Mouse (Mus musculus) adrenal gland, postnatal 10 days (tissue): ENCODE measurements around the gene St7. TPM values are rescaled to one million over a fixed set of nuclear protein-coding genes. Genes with fewer than 3 reads are reported as not detected.

ENCODE experiments used
- DNase-seq: peaks from one replicate; pipeline ENCODE4 v3.0.0; 2021; ENCODE audit warnings: mixed read lengths
- total RNA-seq, 2 experiments: library from RNA; stranded (reverse); gene quantifications; 2 replicates each; pipeline ENCODE4 v1.2.3; 2021

Gene St7
- total RNA-seq, 2 experiments from 2014 or later = 18.2 to 21.6 TPM

DNA sequence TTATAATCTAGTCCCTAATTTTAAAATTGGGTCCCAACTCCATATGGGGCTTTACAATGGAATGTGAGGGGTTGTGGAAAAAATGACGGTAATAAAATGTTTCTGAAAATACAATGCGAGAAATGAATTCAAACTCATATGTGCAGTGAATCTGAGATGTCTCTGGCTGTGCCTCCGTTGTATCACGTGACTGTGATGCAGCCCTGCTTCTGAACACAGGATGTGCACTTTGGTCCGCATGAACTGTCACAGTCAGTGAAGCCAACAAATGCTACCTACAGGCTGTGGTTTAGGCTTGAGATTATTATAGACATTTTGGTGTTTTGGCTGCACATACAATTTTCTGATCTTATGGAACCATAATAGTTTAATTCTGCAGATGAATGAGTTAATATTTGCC is 256.4 kb downstream of the St7 start:
- no peak for DNase-seq

DNA sequence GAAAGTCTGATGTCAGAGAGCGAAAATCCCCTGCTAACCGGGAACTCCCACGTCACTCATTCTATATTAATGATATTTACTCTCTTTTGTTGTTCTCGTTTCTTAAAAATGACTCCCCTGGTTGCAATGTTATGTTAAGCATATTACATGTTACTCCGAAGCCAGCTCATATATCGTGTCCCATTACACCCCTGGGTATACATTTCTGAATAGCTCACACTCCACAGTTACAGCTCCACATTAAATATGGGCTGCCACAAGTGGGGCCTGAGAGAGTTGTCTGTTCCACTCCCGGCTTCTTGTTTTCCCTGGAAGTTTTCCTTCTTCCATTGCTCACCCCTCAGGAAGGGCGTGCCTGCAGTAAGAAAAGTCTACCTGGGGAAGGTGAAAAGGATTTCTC is 259.0 kb downstream of the St7 start:
- DNase-seq = no peak

DNA sequence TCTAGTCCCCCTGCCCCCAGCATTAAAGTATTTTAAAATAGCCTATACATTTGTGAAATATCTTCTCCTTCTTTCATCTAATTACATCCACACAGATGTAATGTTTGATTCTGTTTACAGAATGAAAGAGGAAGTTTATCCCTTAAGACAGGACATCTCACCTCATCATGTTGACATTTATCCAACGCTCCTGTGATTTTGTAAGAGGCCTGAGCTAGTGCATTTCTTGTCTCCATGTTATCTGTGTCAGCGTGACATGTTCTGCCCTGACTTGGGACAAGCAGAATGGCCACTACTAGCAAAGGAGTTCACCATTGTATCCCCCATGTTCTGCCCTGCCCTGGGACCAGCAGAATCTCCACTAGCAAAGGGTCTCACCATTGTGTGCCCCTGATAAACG is 270.7 kb downstream of the St7 start:
- no peak for DNase-seq

DNA sequence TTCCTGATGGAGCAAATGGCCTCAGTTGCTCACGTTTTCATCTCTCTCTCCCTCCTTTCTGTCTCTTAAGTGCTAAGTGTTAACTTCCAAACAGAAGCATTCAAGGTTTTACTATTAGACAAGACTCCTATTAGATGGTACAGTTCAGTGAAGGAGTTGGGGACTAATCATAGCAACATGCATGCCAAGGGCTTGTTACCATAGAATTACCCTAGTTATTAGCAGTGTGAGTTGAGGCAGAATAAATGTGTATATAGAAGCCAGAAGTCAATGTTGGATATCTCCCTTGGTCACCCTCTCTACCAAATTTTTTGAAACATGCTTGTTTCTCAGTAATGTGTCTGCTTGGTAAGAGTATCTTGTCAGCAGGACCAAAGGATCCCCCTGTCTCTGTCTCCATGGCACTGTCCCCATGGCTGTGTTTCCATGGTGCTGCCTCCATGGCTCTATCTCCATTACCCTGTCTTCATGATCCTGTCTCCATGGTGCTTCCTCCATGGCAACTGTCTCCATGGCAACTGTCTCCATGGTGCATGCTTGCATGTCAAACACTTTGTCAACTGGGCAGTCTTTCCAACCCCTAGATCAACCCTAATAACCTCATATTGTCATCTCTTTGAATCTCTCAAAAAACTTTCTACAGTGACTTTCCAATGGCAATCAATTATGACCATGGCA is 275.9 kb downstream of the St7 start:
- DNase-seq = no peak

DNA sequence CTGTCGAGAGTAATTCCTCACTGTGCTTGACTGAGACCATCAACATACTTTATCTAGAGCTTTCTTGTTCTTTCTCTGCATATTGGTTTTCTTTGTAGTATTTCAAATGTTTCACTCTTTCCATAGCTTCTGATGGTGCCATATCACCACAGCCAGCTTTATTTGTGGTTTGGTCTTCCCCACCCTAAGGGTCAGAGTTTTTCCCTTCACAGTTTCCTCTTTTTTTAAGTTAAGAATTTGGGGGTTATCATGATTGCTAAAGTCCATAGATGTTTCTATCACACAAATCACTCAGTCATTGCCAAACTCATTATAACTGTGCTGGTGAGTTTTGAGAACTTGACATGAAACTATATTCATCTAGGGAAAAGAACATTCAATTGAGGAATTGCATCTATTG is 277.1 kb downstream of the St7 start:
- DNase-seq = no peak

DNA sequence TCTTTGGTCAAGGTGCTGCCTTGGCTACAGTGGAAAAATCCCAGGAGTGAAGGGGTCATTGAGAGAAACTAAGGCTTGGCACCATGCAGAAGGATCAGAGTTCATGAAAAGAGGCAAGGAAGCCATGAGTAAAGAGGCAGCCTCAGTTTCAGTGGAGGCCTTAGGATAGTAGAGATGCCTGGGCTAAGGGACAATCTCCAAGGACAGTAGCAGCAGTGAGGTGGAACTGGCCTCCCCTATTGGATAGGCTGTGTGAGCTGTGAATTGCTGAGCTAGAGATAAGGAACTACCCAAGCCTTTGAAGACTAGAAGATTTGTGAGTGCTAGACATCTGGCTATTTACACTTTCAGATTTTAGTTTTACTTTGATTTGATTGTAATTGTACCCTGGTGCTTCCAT is 278.7 kb downstream of the St7 start:
- no peak for DNase-seq

DNA sequence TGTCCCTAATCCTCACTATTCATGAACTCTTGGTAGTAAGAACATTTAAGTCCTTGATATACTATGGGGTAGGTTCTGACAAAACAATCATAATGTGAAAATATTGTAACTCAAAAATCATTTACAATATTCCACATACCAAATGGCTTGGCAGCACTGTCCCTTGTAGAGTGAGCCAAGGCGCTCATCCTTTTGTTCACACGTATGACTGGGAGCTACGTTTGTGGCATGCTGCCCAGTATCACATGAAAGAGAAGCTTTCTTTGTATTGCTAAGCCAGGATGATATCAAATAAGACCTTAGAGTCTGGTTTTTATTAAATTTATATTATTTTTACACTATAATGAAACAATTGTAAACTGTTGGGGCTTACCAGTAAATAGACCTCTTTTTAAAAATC is 281.7 kb downstream of the St7 start:
- DNase-seq = no peak

DNA sequence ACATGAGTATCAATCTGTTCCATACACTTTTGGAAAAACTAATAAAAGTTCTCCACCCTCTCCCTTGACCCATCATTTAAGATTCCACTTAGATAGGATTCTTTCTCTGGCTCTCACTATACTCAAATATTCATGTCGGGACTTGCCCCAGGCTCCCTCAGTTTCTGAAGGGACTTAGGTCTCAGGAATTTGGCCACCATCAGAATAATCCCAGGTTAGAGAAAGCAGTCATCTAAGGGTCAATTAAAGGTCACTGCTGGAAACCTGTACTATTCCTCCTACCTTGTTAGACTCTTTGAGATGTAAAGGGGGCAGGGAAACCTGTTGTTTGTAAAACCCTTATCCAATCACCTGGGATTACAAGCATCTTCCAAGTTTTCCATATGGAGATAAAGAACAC is 284.4 kb downstream of the St7 start:
- no peak for DNase-seq

DNA sequence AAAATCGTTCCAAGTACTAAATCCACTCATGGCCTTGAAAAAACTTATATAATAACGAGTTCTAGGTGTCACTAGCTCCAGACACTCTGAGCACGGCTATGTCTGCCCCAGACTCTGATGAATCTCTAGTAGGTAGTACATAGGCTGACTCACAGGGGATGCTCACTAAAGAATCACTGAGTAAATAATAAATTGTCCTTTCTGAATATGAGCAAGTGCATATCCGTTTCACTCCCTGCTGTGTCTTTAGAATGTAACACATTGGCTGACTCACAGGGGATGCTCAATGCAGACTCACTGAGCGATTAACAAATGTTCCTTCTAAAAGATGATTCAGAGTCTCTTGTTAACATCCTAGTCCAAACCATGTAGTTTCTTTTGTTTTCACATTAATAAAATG is 285.6 kb downstream of the St7 start:
- no peak for DNase-seq

DNA sequence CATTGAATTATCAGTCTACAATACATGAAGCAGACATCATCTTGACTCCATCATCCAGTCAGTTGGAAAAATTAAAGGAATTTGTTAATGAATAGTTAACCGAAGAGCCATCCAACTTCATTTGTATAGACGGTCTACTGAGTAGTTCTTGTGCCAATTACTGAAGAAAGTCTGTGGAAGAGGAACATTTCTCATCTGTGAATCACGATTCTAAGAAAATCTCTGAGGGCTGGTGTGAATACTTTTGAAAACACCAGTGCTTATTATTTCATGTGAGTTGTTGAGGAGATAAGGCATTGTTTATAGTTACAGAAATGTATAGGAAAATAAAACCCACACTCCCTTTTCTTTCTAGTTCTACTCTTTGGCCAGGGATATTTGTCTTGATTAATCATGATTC is 286.1 kb downstream of the St7 start:
- no peak for DNase-seq

DNA sequence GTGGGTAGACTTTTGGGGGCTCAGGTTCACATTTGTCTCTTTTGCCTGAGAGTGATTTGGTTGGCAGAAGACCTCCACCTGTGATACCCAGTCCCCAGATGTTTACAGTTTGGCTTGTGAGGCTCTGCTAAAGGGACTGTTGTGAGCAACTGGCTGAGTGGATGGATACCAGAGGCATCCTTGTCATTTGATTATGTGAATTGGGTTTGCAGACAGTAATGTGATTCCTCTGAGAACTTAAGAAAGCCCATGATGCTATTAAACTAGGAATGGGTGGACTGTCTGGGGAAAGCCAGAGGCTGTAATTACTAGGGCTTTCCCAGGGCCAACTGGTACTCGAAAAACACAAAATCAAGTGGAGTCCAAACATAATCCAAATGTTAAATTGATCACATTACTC is 286.6 kb downstream of the St7 start:
- no peak for DNase-seq

DNA sequence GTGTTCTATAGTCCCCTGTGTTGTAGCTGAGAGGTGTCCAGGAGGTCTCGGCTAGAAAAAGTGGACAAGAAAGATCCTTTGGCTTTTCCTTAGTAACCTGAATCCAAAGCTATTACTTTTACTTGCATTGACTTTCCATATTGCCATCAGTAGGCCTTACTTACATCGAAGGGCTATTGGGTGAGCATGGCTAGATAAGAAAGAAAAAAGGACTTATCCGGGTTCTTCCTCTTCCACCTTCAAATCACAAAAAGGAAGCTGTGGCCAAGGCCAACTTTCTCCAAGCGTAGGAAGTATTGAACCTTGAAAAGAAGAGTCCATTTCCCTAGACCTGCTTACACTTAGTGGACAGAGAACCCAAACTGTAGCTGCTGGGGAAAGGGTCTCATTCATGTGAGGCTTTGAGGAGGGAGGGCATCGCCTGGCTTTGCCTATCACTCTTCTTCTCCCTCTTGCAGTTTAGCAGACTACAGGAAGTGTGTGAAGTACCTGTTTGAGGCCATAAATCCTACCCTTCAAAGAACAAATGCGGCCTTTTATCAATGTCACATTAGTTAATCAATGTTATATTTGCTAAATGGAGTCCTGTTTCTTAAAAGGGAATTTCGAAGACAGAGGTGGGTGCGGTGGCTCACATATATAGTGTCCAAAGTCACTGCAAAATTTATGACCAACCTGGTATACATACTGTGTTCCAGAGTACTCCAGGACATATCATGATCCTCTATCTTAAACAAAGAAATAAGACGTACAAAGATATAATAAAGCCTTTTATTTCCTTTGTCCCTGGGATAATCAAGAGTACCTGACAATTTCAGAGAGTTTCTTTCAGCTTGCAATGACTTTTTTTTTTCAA is 297.7 kb downstream of the St7 start:
- DNase-seq = no peak

DNA sequence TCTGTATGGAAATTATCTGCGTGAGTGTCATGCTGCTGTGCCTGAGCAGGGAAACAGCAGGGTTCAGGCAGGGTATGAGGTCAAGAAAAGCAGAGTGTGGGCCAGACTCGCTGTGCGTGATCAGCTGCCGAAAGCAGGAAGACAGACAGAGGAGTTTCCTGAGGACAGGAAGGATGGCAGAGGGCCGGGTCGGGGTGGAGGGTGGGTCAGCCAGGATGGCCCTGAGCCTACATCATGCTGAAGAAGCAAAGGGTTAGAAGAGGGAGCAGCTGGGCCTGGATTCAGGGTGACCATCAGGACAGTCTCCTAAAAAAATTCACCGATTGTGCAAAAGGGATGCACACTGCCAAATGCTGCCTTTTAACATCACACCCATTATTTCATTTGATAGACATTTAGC is 298.9 kb downstream of the St7 start:
- DNase-seq = peak; percentile 4

Other genes with a start within 250 kb of the St7 start
- gene Met, start 229.1 kb upstream of the St7 start, total RNA-seq = 10 to 100 TPM; 13.0 to 17.5 TPM
- 100 to 1,000 TPM; 129 to 135 TPM for gene Capza2, start 56.7 kb upstream of the St7 start, total RNA-seq